Mouse (Mus musculus) CH12.LX (cell line): ENCODE measurements around the gene Eef1akmt1. TPM values are rescaled to one million over a fixed set of nuclear protein-coding genes. Genes with fewer than 3 reads are reported as not detected.

ENCODE experiments used
- DNase-seq: peaks from one replicate; pipeline ENCODE4 v3.0.0-alpha.2; 2013; ENCODE audit errors: extremely low read depth
- H3K27ac ChIP-seq: 2 replicates; pipeline ENCODE4 v1.5.1; 2012; ENCODE audit warnings: low read depth, mild to moderate bottlenecking, control low read depth, moderate library complexity; ENCODE audit not compliant: insufficient read depth
- H3K27me3 ChIP-seq: replicated peaks from 2 replicates; pipeline ENCODE3; 2012; ENCODE audit warnings: inconsistent platforms
- H3K36me3 ChIP-seq, 2 experiments: replicated peaks in 1 of 2; 2 replicates each; pipeline versions ENCODE3 to v1.6.1; 2012; ENCODE audit warnings: inconsistent platforms in 1 of 2, low read length in 1 of 2, mild to moderate bottlenecking in 1 of 2, mixed read lengths in 1 of 2, moderate library complexity in 1 of 2; ENCODE audit not compliant: control insufficient read depth in 1 of 2, insufficient read depth in 1 of 2
- H3K4me1 ChIP-seq, 2 experiments: 2 replicates each; pipeline ENCODE4 v1.6.1; 2012; ENCODE audit warnings: inconsistent platforms in 1 of 2, moderate library complexity in 1 of 2; ENCODE audit not compliant: insufficient read depth in 2 of 2, control insufficient read depth in 1 of 2
- H3K4me2 ChIP-seq: 2 replicates; pipeline ENCODE4 v1.6.1; 2012; ENCODE audit warnings: low read depth, mild to moderate bottlenecking, control low read depth; ENCODE audit not compliant: poor library complexity, insufficient read depth, severe bottlenecking
- H3K4me3 ChIP-seq, 3 experiments: fragments of 150-350 bp in 1 of 3; sonication (generic) in 1 of 3; replicated peaks in 1 of 3; 2 replicates each; pipeline versions ENCODE3 to v1.5.1; 2011 to 2012; ENCODE audit warnings: low read depth in 2 of 3, low read length in 2 of 3, mild to moderate bottlenecking in 2 of 3, moderate library complexity in 2 of 3, control low read depth in 1 of 3, improper control_type of control experiment in 1 of 3, inconsistent platforms in 1 of 3, mixed read lengths in 1 of 3; ENCODE audit not compliant: poor library complexity in 1 of 3
- H3K79me2 ChIP-seq: replicated peaks from 2 replicates; pipeline ENCODE4 v1.6.1; 2012; ENCODE audit warnings: mild to moderate bottlenecking, moderate library complexity; ENCODE audit not compliant: control insufficient read depth, poor library complexity, insufficient read depth, severe bottlenecking; ENCODE audit errors: extremely low read depth
- H3K9ac ChIP-seq: 2 replicates; pipeline ENCODE4 v1.6.1; 2012; ENCODE audit warnings: low read depth, mild to moderate bottlenecking, control low read depth, moderate library complexity; ENCODE audit not compliant: insufficient read depth
- H3K9me3 ChIP-seq: replicated peaks from 2 replicates; pipeline ENCODE3; 2012; ENCODE audit warnings: low read length, inconsistent platforms, mixed read lengths
- CTCF ChIP-seq, 2 experiments: IDR thresholded peaks in 1 of 2; conservative IDR thresholded peaks in 1 of 2; 2 replicates each; pipeline ENCODE4 v1.5.1; 2011 to 2012; ENCODE audit warnings: low read depth in 2 of 2, low read length in 2 of 2, improper control_type of control experiment in 1 of 2, inconsistent platforms in 1 of 2, mild to moderate bottlenecking in 1 of 2, moderate library complexity in 1 of 2
- GABPA ChIP-seq: IDR thresholded peaks from 2 replicates; pipeline ENCODE4 v1.6.1; 2012; ENCODE audit warnings: low read depth, low read length, improper control_type of control experiment, inconsistent platforms; ENCODE audit not compliant: insufficient replicate concordance
- IRF4 ChIP-seq: IDR thresholded peaks from 2 replicates; pipeline ENCODE4 v1.6.1; 2014; ENCODE audit warnings: low read depth, mild to moderate bottlenecking, inconsistent platforms, low read length, improper control_type of control experiment
- MAFK ChIP-seq: IDR thresholded peaks from 2 replicates; pipeline ENCODE4 v1.6.1; 2011; ENCODE audit warnings: low read length, improper control_type of control experiment; ENCODE audit not compliant: insufficient replicate concordance
- MAX ChIP-seq: IDR thresholded peaks from 2 replicates; pipeline ENCODE4 v1.6.1; 2011; ENCODE audit warnings: low read length, improper control_type of control experiment
- MAZ ChIP-seq: IDR thresholded peaks from 2 replicates; pipeline ENCODE4 v1.6.1; 2012; ENCODE audit warnings: low read depth, mild to moderate bottlenecking, inconsistent platforms, low read length, improper control_type of control experiment, moderate library complexity
- MEF2A ChIP-seq: IDR thresholded peaks from 2 replicates; pipeline ENCODE4 v1.6.1; 2014; ENCODE audit warnings: low read depth, mild to moderate bottlenecking, inconsistent platforms, low read length, improper control_type of control experiment, borderline replicate concordance
- MYC ChIP-seq: IDR thresholded peaks from 2 replicates; pipeline ENCODE4 v1.6.1; 2011; ENCODE audit warnings: low read depth, mild to moderate bottlenecking, improper control_type of control experiment, low read length
- NELFE ChIP-seq: IDR thresholded peaks from 2 replicates; pipeline ENCODE4 v1.6.1; 2011; ENCODE audit warnings: low read depth, low read length, improper control_type of control experiment
- POLR2A ChIP-seq: IDR thresholded peaks from 2 replicates; pipeline ENCODE4 v1.6.1; 2011; ENCODE audit warnings: low read depth, mild to moderate bottlenecking, improper control_type of control experiment, low read length
- RCOR1 ChIP-seq: conservative IDR thresholded peaks from 2 replicates; pipeline ENCODE4 v1.6.1; 2012; ENCODE audit warnings: low read depth, mild to moderate bottlenecking, inconsistent platforms, low read length, improper control_type of control experiment
- SMC3 ChIP-seq: IDR thresholded peaks from 2 replicates; pipeline ENCODE4 v1.6.1; 2011; ENCODE audit warnings: low read depth, low read length, improper control_type of control experiment
- dilution Hi-C: fragments of 300-500 bp; cut with MboI; formaldehyde crosslinking; loops from 2 replicates; pipeline ENCODE4 v1.14.3; 2020; ENCODE audit warnings: low sequenced_read_pairs; ENCODE audit not compliant: extremely low pct_unique_long_range_greater_than_20kb, extremely low pct_ligation_motif_present
- in situ Hi-C: fragments of 300-500 bp; cut with MboI; formaldehyde crosslinking; loops from 3 replicates; pipeline ENCODE4 v1.14.3; 2019; ENCODE audit warnings: low sequenced_read_pairs, low pct_ligation_motif_present, low pct_unique_long_range_greater_than_20kb, mixed read lengths
- polyA plus RNA-seq: library from polyadenylated mRNA; unstranded; fragments of >175 nt; gene quantifications from 2 replicates; pipeline ENCODE4 v1.2.1, GENCODE M21; 2012; ENCODE audit warnings: low read depth; ENCODE audit not compliant: insufficient read length
- total RNA-seq, 2 experiments: library from RNA; depleted of rRNA; stranded (reverse); fragments of 300-350 nt in 1 of 2; fragments of >200 nt in 1 of 2; gene quantifications; 2 replicates each; pipeline ENCODE4 v1.2.3; 2012 to 2014

Gene Eef1akmt1
- total and polyA plus RNA-seq, 3 experiments = 52.2 to 105 (median 74.5) TPM

GRCm38 (mm10) chr14:57606663-57607365 is 35.4 kb upstream of the Eef1akmt1 start:
- Histone ChIP-seq H3K4me3 (no peak overlapping the region), H3K36me3 (peaks cover 25 to 77% of the 10 kb centered on the region in 2 experiments), H3K4me2 (no peak overlapping the region), H3K9ac (no peak overlapping the region), H3K79me2 (peaks cover 6% of the 10 kb centered on the region; the same call in 1 of the 2 replicates), H3K9me3 (no peaks in the 10 kb centered on the region), H3K27ac (no peak overlapping the region), H3K4me1 (peaks cover 0 to 23% of the 10 kb centered on the region in 2 experiments; a peak in 2 of 4 replicates), H3K27me3 (no peaks in the 10 kb centered on the region)
- no peak for DNase-seq
- dilution Hi-C loops (no loop called here), in situ Hi-C loops (no loop called here)
- TF ChIP-seq CTCF (conservative IDR thresholded peaks at IDR 0.05 in 1 of 2, IDR thresholded peaks at IDR 0.05 in 1 of 2; ENCODE audit: low read depth in 2 of 2, low read length in 2 of 2) = no peak
- no peak for TF ChIP-seq NELFE

- dilution Hi-C loops = no loop called here
- Histone ChIP-seq H3K36me3 (peaks cover 56 to 89% of the 10 kb centered on the region in 2 experiments), H3K4me2 (no peak overlapping the region), H3K79me2 (no peaks in the 10 kb centered on the region), H3K9me3 (no peaks in the 10 kb centered on the region), H3K27me3 (no peaks in the 10 kb centered on the region), H3K9ac (no peak overlapping the region), H3K4me3 (no peak overlapping the region), H3K27ac (no peak overlapping the region), H3K4me1 (no peaks in the 10 kb centered on the region)
- in situ Hi-C loops = no loop called here
- TF ChIP-seq MAX (no peak), IRF4 (no peak), MAFK (no peak), MYC (no peak)
- DNase-seq = no peak
Measured at GRCm38 (mm10) chr14:57593279-57593678, 21.9 kb upstream of the Eef1akmt1 start.

- Histone ChIP-seq H3K79me2 (no peaks in the 10 kb centered on the region), H3K4me2 (no peak overlapping the region), H3K27me3 (no peaks in the 10 kb centered on the region), H3K4me3 (no peak overlapping the region), H3K27ac (no peak overlapping the region), H3K9ac (no peak overlapping the region), H3K4me1 (no peaks in the 10 kb centered on the region), H3K9me3 (no peaks in the 10 kb centered on the region), H3K36me3 (peaks cover 60 to 91% of the 10 kb centered on the region in 2 experiments)
- TF ChIP-seq GABPA (no peak), MEF2A (no peak), SMC3 (no peak), RCOR1 (no peak), MAZ (no peak), IRF4 (no peak), POLR2A (no peak)
- in situ Hi-C loops (no loop called here), dilution Hi-C loops (no loop called here)
- no peak for DNase-seq
Measured at GRCm38 (mm10) chr14:57591830-57592229, 20.4 kb upstream of the Eef1akmt1 start.
